Mouse (Mus musculus): ENCODE results near the gene Supt5.

- TF ChIP-seq POLR2A (IDR thresholded peaks at IDR 0.05; ENCODE audit: borderline replicate concordance, extremely low read depth, low read depth, low read length) (no peak), CTCF (IDR thresholded peaks at IDR 0.05; ENCODE audit: insufficient read depth, low read length) (no peak)
Measured at GRCm38 (mm10) chr7:28280630-28281029, 57.9 kb downstream of the Supt5 start.

All from lung, adult 2 months (tissue).